Mouse (Mus musculus) gonadal fat pad, adult 2 months (tissue): ENCODE data around the gene AI481877. TPM values are rescaled to one million over a fixed set of nuclear protein-coding genes. Genes with fewer than 3 reads are reported as not detected.

Experiments used
- polyA plus RNA-seq: library from polyadenylated mRNA; depleted of rRNA; stranded (reverse); fragments of >200 nt; gene quantifications from 2 replicates; pipeline ENCODE4 v1.2.3, GENCODE M21; 2012; rRNA removed

Gene AI481877
- polyA plus RNA-seq, 1 experiment = not detected

Other genes starting within 250 kb of the AI481877 start
- 16.8 and 21.2 TPM in 2 replicates for gene Ecpas, start 226.2 kb downstream of the AI481877 start, polyA plus RNA-seq
- 0.53 and 0.66 TPM in 2 replicates for gene Zkscan16, start 195.4 kb downstream of the AI481877 start, polyA plus RNA-seq
- gene Ptgr1, start 151.9 kb downstream of the AI481877 start, polyA plus RNA-seq = 6.7 and 6.8 TPM in 2 replicates
- gene Dnajc25, start 143.9 kb downstream of the AI481877 start, polyA plus RNA-seq = 3.7 and 4.7 TPM in 2 replicates
- gene Gm20503, start 135.8 kb downstream of the AI481877 start, polyA plus RNA-seq = not detected in 2 replicates
- gene Gng10, start 103.9 kb downstream of the AI481877 start, polyA plus RNA-seq = 17.1 and 21.6 TPM in 2 replicates
- gene Ugcg, start 50.3 kb upstream of the AI481877 start, polyA plus RNA-seq = 10.9 and 13.5 TPM in 2 replicates